Mouse (Mus musculus) midbrain, postnatal 0 days (tissue): Measurements from ENCODE around the gene Gm9125. TPM values are rescaled to one million over a fixed set of nuclear protein-coding genes. Genes with fewer than 3 reads are reported as not detected.
"Not testable (repeated sequence)": the region's sequence is repeated elsewhere in the genome, so short reads cannot be mapped to it uniquely, and the experiment has no call there.

ENCODE experiments used
- ATAC-seq: fragments of 200-750 bp; cut with Nextera tagmentation; 2 replicates; pipeline ENCODE4 v1.8.0; 2017; ENCODE audit warnings: moderate number of reproducible peaks, mild to moderate bottlenecking, moderate TSS enrichment, moderate library complexity; ENCODE audit not compliant: low FRiP score
- DNase-seq: peaks from one replicate; pipeline ENCODE4 v3.0.0-alpha.2; 2015; ENCODE audit warnings: low spot score
- H3K27ac ChIP-seq: fragments of 300-500 bp; sonication (generic); 2 replicates; pipeline ENCODE4 v1.5.1; 2014; ENCODE audit warnings: low read depth, mild to moderate bottlenecking, low read length, mixed read lengths
- H3K27me3 ChIP-seq: fragments of 300-500 bp; sonication (generic); 2 replicates; pipeline ENCODE4 v1.6.1; 2014; ENCODE audit warnings: low read length, control low read depth, mixed read lengths; ENCODE audit not compliant: insufficient read depth
- H3K36me3 ChIP-seq: fragments of 300-500 bp; sonication (generic); 2 replicates; pipeline ENCODE4 v1.6.1; 2014; ENCODE audit warnings: low read length, control low read depth, mixed read lengths; ENCODE audit not compliant: insufficient read depth
- H3K4me1 ChIP-seq: fragments of 300-500 bp; sonication (generic); 2 replicates; pipeline ENCODE4 v1.6.1; 2014; ENCODE audit warnings: mild to moderate bottlenecking, control low read depth, antibody characterized with exemption, low read length, mixed read lengths; ENCODE audit not compliant: insufficient read depth
- H3K4me2 ChIP-seq: fragments of 300-500 bp; sonication (generic); 2 replicates; pipeline ENCODE4 v1.6.1; 2014; ENCODE audit warnings: low read depth, mild to moderate bottlenecking, low read length, mixed read lengths; ENCODE audit not compliant: poor library complexity, severe bottlenecking
- H3K4me3 ChIP-seq: fragments of 300-500 bp; sonication (generic); 2 replicates; pipeline ENCODE4 v1.5.1; 2014; ENCODE audit warnings: low read depth, mild to moderate bottlenecking, low read length, moderate library complexity
- H3K9ac ChIP-seq: fragments of 300-500 bp; sonication (generic); replicated peaks from 2 replicates; pipeline ENCODE4 v1.6.1; 2014; ENCODE audit warnings: mild to moderate bottlenecking, low read length, moderate library complexity, mixed read lengths; ENCODE audit not compliant: poor library complexity, severe bottlenecking
- H3K9me3 ChIP-seq: fragments of 300-500 bp; sonication (generic); 2 replicates; pipeline ENCODE4 v1.6.1; 2016; ENCODE audit warnings: low read length, control low read depth
- WGBS: fragments of 180-500 bp; shearing (Covaris S2); extraction: QIAGEN DNeasy Blood & Tissue Kit; methylation state at CpG from one replicate; pipeline ENCODE4 v1.1.7; 2014; 5-methylcytosine and 5-hydroxymethylcytosine counted together
- polyA plus RNA-seq: library from polyadenylated mRNA; unstranded; fragments of >200 nt; fragmentation: Nextera tagmentation; extraction: Ambion mirVana; gene quantifications from 2 replicates; pipeline ENCODE4 v1.2.1, GENCODE M21; 2015
- total RNA-seq: library from RNA; depleted of rRNA; stranded (reverse); fragments of >200 nt; gene quantifications from 2 replicates; pipeline ENCODE4 v1.2.3, GENCODE M21; 2014; rRNA removed

The Gm9125 gene
- total RNA-seq: not detected in 2 replicates
- not detected in 2 replicates for polyA plus RNA-seq

DNA sequence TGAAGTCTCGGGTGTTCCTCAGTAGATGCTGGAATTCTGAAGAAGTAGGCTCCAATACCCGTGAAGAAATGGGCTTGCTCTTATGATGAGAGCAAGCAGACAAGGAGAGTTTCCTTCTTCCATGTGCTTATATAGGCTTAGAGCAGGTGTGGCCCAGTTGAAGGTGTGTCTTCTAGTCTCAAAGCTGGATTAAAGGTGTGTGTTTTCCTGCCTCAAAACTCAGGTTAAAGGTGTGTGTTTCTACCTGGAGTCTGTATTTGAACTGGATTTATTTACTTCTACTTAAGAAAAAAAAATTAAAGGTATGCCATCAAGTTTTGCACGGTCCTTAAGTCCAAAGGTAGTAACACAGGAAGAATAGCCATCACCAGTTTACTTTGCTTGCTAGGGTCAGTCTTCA, at the start of gene Gm9125:
Gene Gm9125 (minus strand): TSS at position 101 of the 400 bp plus-strand sequence.
- not testable (repeated sequence) for H3K27ac ChIP-seq, H3K9ac ChIP-seq, H3K9me3 ChIP-seq, ATAC-seq, H3K4me2 ChIP-seq, H3K4me1 ChIP-seq, H3K4me3 ChIP-seq, H3K27me3 ChIP-seq, H3K36me3 ChIP-seq, DNase-seq
- WGBS: 90% methylated on average over 1 of the region's 3 CpGs

DNA sequence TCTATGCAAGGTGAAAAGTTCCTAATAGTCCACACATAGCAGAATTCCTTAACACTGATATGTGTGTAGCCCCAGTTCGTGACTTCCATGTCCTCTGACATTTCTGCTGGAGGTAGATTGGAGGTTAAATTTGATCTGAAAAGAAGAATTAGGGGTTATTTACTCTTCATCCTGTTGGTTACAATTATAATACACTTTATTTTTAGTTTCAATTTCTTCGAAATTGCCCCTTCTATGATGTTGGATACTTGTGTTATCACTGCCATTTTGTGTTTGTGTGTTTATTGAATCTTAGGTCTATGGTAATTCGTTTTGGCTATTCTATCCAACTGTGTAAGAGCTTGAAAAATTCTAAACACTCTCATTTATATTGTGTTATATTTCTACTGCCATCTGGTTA, 17.9 kb upstream of the Gm9125 start, which contains the start of gene Gm10697:
Gene Gm10697 (minus strand): TSS at position 101 of the 400 bp plus-strand sequence.
- not testable (repeated sequence) for H3K4me1 ChIP-seq, H3K4me2 ChIP-seq, ATAC-seq, H3K9me3 ChIP-seq, H3K36me3 ChIP-seq, H3K4me3 ChIP-seq, DNase-seq, H3K9ac ChIP-seq, H3K27ac ChIP-seq, H3K27me3 ChIP-seq
- WGBS: 50% methylated on average over 1 of the region's 3 CpGs

- DNase-seq, H3K27me3 ChIP-seq, ATAC-seq, H3K4me2 ChIP-seq, H3K4me3 ChIP-seq, H3K9me3 ChIP-seq, H3K9ac ChIP-seq, H3K27ac ChIP-seq, H3K4me1 ChIP-seq, H3K36me3 ChIP-seq: not testable (repeated sequence)
- no CpG with 5 or more reads among the region's 5 CpGs for WGBS
Observed at GRCm38 (mm10) chr3:94049566-94050121, 5.0 kb downstream of the Gm9125 start.

GRCm38 (mm10) chr3:94038241-94038640, 16.4 kb downstream of the Gm9125 start:
- H3K9ac ChIP-seq, H3K4me2 ChIP-seq, H3K9me3 ChIP-seq, DNase-seq, H3K36me3 ChIP-seq, H3K27ac ChIP-seq, H3K4me1 ChIP-seq, ATAC-seq, H3K27me3 ChIP-seq, H3K4me3 ChIP-seq: not testable (repeated sequence)
- WGBS: 78% methylated on average over 1 of the region's 1 CpGs

GRCm38 (mm10) chr3:94034400-94034799, 20.3 kb downstream of the Gm9125 start:
- 91% methylated on average over 14 of the region's 18 CpGs for WGBS
- not testable (repeated sequence) for DNase-seq, ATAC-seq, H3K27ac ChIP-seq, H3K4me3 ChIP-seq, H3K4me1 ChIP-seq, H3K27me3 ChIP-seq, H3K4me2 ChIP-seq, H3K9ac ChIP-seq, H3K9me3 ChIP-seq, H3K36me3 ChIP-seq

Other genes with a start within 250 kb of the Gm9125 start
- gene Tdpoz3, start 228.9 kb downstream of the Gm9125 start, total RNA-seq: not detected in 2 replicates
- not detected in 2 replicates for gene Tdpoz3, start 228.9 kb downstream of the Gm9125 start, polyA plus RNA-seq
- gene Gm9117, start 111.3 kb downstream of the Gm9125 start, total RNA-seq: not detected in 2 replicates
- not detected in 2 replicates for gene Gm9117, start 111.3 kb downstream of the Gm9125 start, polyA plus RNA-seq
- not detected in 2 replicates for gene Tdpoz5, start 93.6 kb downstream of the Gm9125 start, total RNA-seq
- not detected in 2 replicates for gene Tdpoz5, start 93.6 kb downstream of the Gm9125 start, polyA plus RNA-seq
- gene Gm10697, start 17.8 kb upstream of the Gm9125 start, total RNA-seq: not detected in 2 replicates
- not detected in 2 replicates for gene Gm10697, start 17.8 kb upstream of the Gm9125 start, polyA plus RNA-seq
- gene Gm10696, start 123.3 kb upstream of the Gm9125 start, total RNA-seq: not detected in 2 replicates
- gene Gm10696, start 123.3 kb upstream of the Gm9125 start, polyA plus RNA-seq: not detected in 2 replicates
- not detected in 2 replicates for gene Gm5286, start 141.8 kb upstream of the Gm9125 start, total RNA-seq
- gene Gm5286, start 141.8 kb upstream of the Gm9125 start, polyA plus RNA-seq: not detected in 2 replicates
- not detected in 2 replicates for gene Gm4778, start 209.2 kb upstream of the Gm9125 start, total RNA-seq
- not detected in 2 replicates for gene Gm4778, start 209.2 kb upstream of the Gm9125 start, polyA plus RNA-seq